Mouse (Mus musculus) hindbrain, embryonic 11.5 days (tissue): ENCODE results near the gene Tprg. TPM values are rescaled to one million over a fixed set of nuclear protein-coding genes. Genes with fewer than 3 reads are reported as not detected.

ENCODE experiments used
- ATAC-seq: fragments of 200-750 bp; cut with Nextera tagmentation; 2 replicates; pipeline ENCODE4 v1.8.0; 2017; ENCODE audit warnings: mild to moderate bottlenecking, moderate TSS enrichment, moderate library complexity; ENCODE audit not compliant: low FRiP score
- DNase-seq: peaks from one replicate; pipeline ENCODE4 v3.0.0-alpha.2; 2015; ENCODE audit warnings: low spot score
- H3K27ac ChIP-seq: fragments of 300-500 bp; sonication (generic); 2 replicates; pipeline ENCODE4 v1.5.1; 2014; ENCODE audit warnings: mild to moderate bottlenecking, low read depth, low read length
- H3K27me3 ChIP-seq: fragments of 300-500 bp; sonication (generic); 2 replicates; pipeline ENCODE4 v1.6.1; 2014; ENCODE audit warnings: mild to moderate bottlenecking, low read length, moderate library complexity, mixed read lengths; ENCODE audit not compliant: control insufficient read depth, insufficient read depth
- H3K36me3 ChIP-seq: fragments of 300-500 bp; sonication (generic); 2 replicates; pipeline ENCODE4 v1.6.1; 2014; ENCODE audit warnings: mild to moderate bottlenecking, low read length, moderate library complexity, mixed read lengths; ENCODE audit not compliant: control insufficient read depth, insufficient read depth
- H3K4me1 ChIP-seq: fragments of 300-500 bp; sonication (generic); replicated peaks from 2 replicates; pipeline ENCODE4 v1.6.1; 2014; ENCODE audit warnings: low read length, mixed read lengths; ENCODE audit not compliant: control insufficient read depth, insufficient read depth
- H3K4me2 ChIP-seq: fragments of 300-500 bp; sonication (generic); replicated peaks from 2 replicates; pipeline ENCODE4 v1.6.1; 2014; ENCODE audit warnings: mild to moderate bottlenecking, low read depth, low read length
- H3K4me3 ChIP-seq: fragments of 300-500 bp; sonication (generic); 2 replicates; pipeline ENCODE4 v1.5.1; 2014; ENCODE audit warnings: low read depth, low read length
- H3K9ac ChIP-seq: fragments of 300-500 bp; sonication (generic); 2 replicates; pipeline ENCODE4 v1.6.1; 2014; ENCODE audit warnings: low read depth, low read length
- H3K9me3 ChIP-seq: fragments of 300-500 bp; sonication (generic); 2 replicates; pipeline ENCODE4 v1.6.1; 2016; ENCODE audit warnings: low read length; ENCODE audit not compliant: control insufficient read depth
- WGBS: fragments of 180-500 bp; shearing (Covaris S2); extraction: QIAGEN DNeasy Blood & Tissue Kit; methylation state at CpG from one replicate; pipeline ENCODE4 v1.1.7; 2014; 5-methylcytosine and 5-hydroxymethylcytosine counted together
- polyA plus RNA-seq: library from polyadenylated mRNA; unstranded; fragments of >200 nt; fragmentation: Nextera tagmentation; extraction: Ambion mirVana; gene quantifications from 2 replicates; pipeline ENCODE4 v1.2.1, GENCODE M21; 2014

Gene Tprg
- polyA plus RNA-seq, 1 experiment from 2014 or later = not detected

GRCm38 (mm10) chr16:25298204-25298603 lies 11.6 kb downstream of the Tprg start:
- H3K9me3 ChIP-seq = no peaks in the 10 kb centered on the region
- H3K9ac ChIP-seq = no peak overlapping the region
- no peaks in the 10 kb centered on the region for H3K27me3 ChIP-seq
- no peak overlapping the region for H3K27ac ChIP-seq
- ATAC-seq = no peak
- no peaks in the 10 kb centered on the region for H3K4me1 ChIP-seq
- H3K4me2 ChIP-seq = no peak overlapping the region
- H3K4me3 ChIP-seq = no peak overlapping the region
- no peak for DNase-seq
- 85% methylated on average over 1 of the region's 1 CpGs for WGBS
- H3K36me3 ChIP-seq = no peaks in the 10 kb centered on the region

GRCm38 (mm10) chr16:25302616-25303015 lies 16.0 kb downstream of the Tprg start:
- no peaks in the 10 kb centered on the region for H3K36me3 ChIP-seq
- H3K4me2 ChIP-seq = no peak overlapping the region
- H3K4me3 ChIP-seq = no peak overlapping the region
- no peaks in the 10 kb centered on the region for H3K27me3 ChIP-seq
- DNase-seq (no peak), ATAC-seq (no peak)
- H3K9me3 ChIP-seq = no peaks in the 10 kb centered on the region
- 96% methylated on average over 4 of the region's 4 CpGs for whole genome bisulfite sequencing
- H3K9ac ChIP-seq = no peak overlapping the region
- no peaks in the 10 kb centered on the region for H3K4me1 ChIP-seq
- no peak overlapping the region for H3K27ac ChIP-seq

GRCm38 (mm10) chr16:25314006-25314405 lies 27.4 kb downstream of the Tprg start:
- DNase-seq (no peak), ATAC-seq (no peak)
- Histone ChIP-seq H3K36me3 (no peaks in the 10 kb centered on the region), H3K4me2 (no peak overlapping the region), H3K4me1 (no peaks in the 10 kb centered on the region), H3K9me3 (no peaks in the 10 kb centered on the region), H3K4me3 (no peak overlapping the region), H3K27me3 (no peaks in the 10 kb centered on the region), H3K9ac (no peak overlapping the region), H3K27ac (no peak overlapping the region)
- 83% methylated on average over 5 of the region's 5 CpGs for WGBS

- 80% methylated on average over 3 of the region's 3 CpGs for whole genome bisulfite sequencing
- ATAC-seq (no peak), DNase-seq (no peak)
- Histone ChIP-seq H3K4me2 (no peak overlapping the region), H3K36me3 (no peaks in the 10 kb centered on the region), H3K4me1 (no peaks in the 10 kb centered on the region), H3K9me3 (no peaks in the 10 kb centered on the region), H3K4me3 (no peak overlapping the region), H3K9ac (no peak overlapping the region), H3K27me3 (no peaks in the 10 kb centered on the region), H3K27ac (no peak overlapping the region)
Measured at GRCm38 (mm10) chr16:25315090-25315489, 28.5 kb downstream of the Tprg start.

- no peak for ATAC-seq
- Histone ChIP-seq H3K36me3 (no peaks in the 10 kb centered on the region), H3K4me2 (no peak overlapping the region), H3K4me1 (no peaks in the 10 kb centered on the region), H3K27ac (no peak overlapping the region), H3K27me3 (no peaks in the 10 kb centered on the region), H3K9me3 (no peaks in the 10 kb centered on the region), H3K4me3 (no peak overlapping the region), H3K9ac (no peak overlapping the region)
- no peak for DNase-seq
- 82% methylated on average over 2 of the region's 2 CpGs for WGBS
Measured at GRCm38 (mm10) chr16:25325631-25326238, 39.1 kb downstream of the Tprg start.

GRCm38 (mm10) chr16:25333279-25334219 lies 46.9 kb downstream of the Tprg start:
- Histone ChIP-seq H3K4me3 (no peak overlapping the region), H3K36me3 (no peaks in the 10 kb centered on the region), H3K9ac (no peak overlapping the region), H3K4me2 (no peak overlapping the region), H3K9me3 (no peaks in the 10 kb centered on the region), H3K4me1 (no peaks in the 10 kb centered on the region), H3K27me3 (no peaks in the 10 kb centered on the region), H3K27ac (no peak overlapping the region)
- ATAC-seq (0 out of 2 replicates have a peak, but pooled peaks have one; percentile 19), DNase-seq (peak; percentile 5)
- 54% methylated on average over 10 of the region's 10 CpGs for WGBS

GRCm38 (mm10) chr16:25335058-25335703 lies 48.6 kb downstream of the Tprg start:
- H3K9me3 ChIP-seq = no peaks in the 10 kb centered on the region
- no peaks in the 10 kb centered on the region for H3K4me1 ChIP-seq
- H3K4me2 ChIP-seq = no peak overlapping the region
- 21% methylated on average over 4 of the region's 4 CpGs for WGBS
- H3K27ac ChIP-seq = no peak overlapping the region
- DNase-seq = peak; percentile 8
- no peaks in the 10 kb centered on the region for H3K27me3 ChIP-seq
- no peak overlapping the region for H3K4me3 ChIP-seq
- no peaks in the 10 kb centered on the region for H3K36me3 ChIP-seq
- ATAC-seq = peak; percentile 54
- H3K9ac ChIP-seq = no peak overlapping the region

- Histone ChIP-seq H3K9ac (no peak overlapping the region), H3K4me3 (no peak overlapping the region), H3K27me3 (no peaks in the 10 kb centered on the region), H3K36me3 (no peaks in the 10 kb centered on the region), H3K9me3 (no peaks in the 10 kb centered on the region), H3K27ac (no peak overlapping the region), H3K4me1 (no peaks in the 10 kb centered on the region), H3K4me2 (no peak overlapping the region)
- peak; percentile 75 for DNase-seq
- 9% methylated on average over 3 of the region's 3 CpGs for WGBS
- ATAC-seq = peak; percentile 35; the same call in 1 of the 2 replicates
Measured at GRCm38 (mm10) chr16:25349626-25350025, 63.0 kb downstream of the Tprg start.
